Mouse (Mus musculus): ENCODE data around the gene Plg.

GRCm38 (mm10) chr17:12416250-12416895 lies 38.0 kb downstream of the Plg start:
- TF ChIP-seq CTCF (IDR thresholded peaks at IDR 0.05), result peak; percentile 87
- TF ChIP-seq EP300 (IDR thresholded peaks at IDR 0.05), result peak; percentile 50; the same call in 1 of the 2 replicates

Measured in lung, postnatal 0 days (tissue).